Mouse (Mus musculus) heart, postnatal 0 days (tissue): ENCODE results near the gene Mfsd2b.

Experiments used
- CTCF ChIP-seq: IDR thresholded peaks from 2 replicates; pipeline ENCODE4 v1.5.1; 2016; ENCODE audit warnings: antibody characterized with exemption, control low read depth, low read depth
- EP300 ChIP-seq: IDR thresholded peaks from 2 replicates; pipeline ENCODE4 v1.6.1; 2016; ENCODE audit warnings: antibody characterized with exemption, low read depth

- no peak for TF ChIP-seq CTCF
- TF ChIP-seq EP300: no peak
Observed at GRCm38 (mm10) chr12:4827256-4827655, 46.9 kb downstream of the Mfsd2b start.
